ENCODE assay signal across 21 mouse cellular contexts in the genomic region with DNA sequence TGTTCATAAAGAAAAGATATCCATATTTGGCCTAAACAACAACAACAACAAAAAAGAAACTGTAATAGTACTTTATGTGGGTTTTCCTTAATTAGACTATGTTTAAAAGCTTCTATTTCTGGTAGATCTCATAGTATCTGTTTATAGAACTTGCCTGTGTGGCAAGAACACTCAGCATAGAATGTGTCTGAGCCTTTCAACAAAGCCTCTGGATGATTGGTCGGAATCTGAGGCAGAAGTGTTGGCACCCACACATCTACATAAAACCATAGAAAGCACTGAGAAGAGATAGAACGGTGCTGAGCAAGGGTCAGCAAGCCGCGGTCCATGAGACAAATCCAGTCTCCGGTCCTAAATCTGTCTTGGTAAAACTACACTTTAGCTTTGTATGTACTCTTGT.
A peak's percentile ranks its signal among the peaks of the same experiment; 100 is the strongest.
DNase-seq lines count a peak whose midpoint lies in the region; ATAC-seq and TF ChIP-seq lines count a peak whose summit lies in the region.
"Had no signal": no experiment of that assay in that cellular context is flagged by ENCODE, and none has a peak within 500 bp of the region (broad histone marks: within the 10 kb centered on the region; RNA-seq: fewer than 3 reads in every experiment).

No protein-coding gene starts in this region.

- no peaks in the 10 kb centered on the region for H3K27me3 ChIP-seq in heart, adult 2 months (ENCODE audit: control insufficient read depth, insufficient read depth, low read length)
- no peaks in the 10 kb centered on the region for H3K27me3 ChIP-seq in heart, embryonic 13.5 days (replicated peaks)
- no peaks in the 10 kb centered on the region for H3K27me3 ChIP-seq in heart, embryonic 15.5 days
- no peaks in the 10 kb centered on the region for H3K27me3 ChIP-seq in kidney, embryonic 14.5 days (ENCODE audit: control insufficient read depth, insufficient read depth, low read length)
- H3K27me3 ChIP-seq: embryonic facial prominence, embryonic 15.5 days; hindbrain, embryonic 15.5 days had no signal

- TF ChIP-seq EP300 in heart, adult 2 months (IDR thresholded peaks at IDR 0.05; ENCODE audit: insufficient read depth, low read depth, low read length): no peak

- no peak for ATAC-seq in heart, embryonic 13.5 days (ENCODE audit: extremely low read depth, insufficient number of reproducible peaks, low FRiP score, low TSS enrichment)
- ATAC-seq in heart, embryonic 15.5 days (replicated peaks; ENCODE audit: insufficient number of reproducible peaks, insufficient read depth, low FRiP score, low read depth): peak; percentile 79; the same call in 1 of the 2 replicates
- no peak for ATAC-seq in kidney, embryonic 14.5 days (ENCODE audit: low FRiP score, low TSS enrichment)
- ATAC-seq: forebrain, embryonic 14.5 days; intestine, embryonic 16.5 days had no signal

- WGBS in heart, adult 2 months: 71% methylated on average over 5 of the region's 5 CpGs
- 46% methylated on average over 5 of the region's 5 CpGs for WGBS in heart, embryonic 13.5 days
- 41% methylated on average over 5 of the region's 5 CpGs for WGBS in heart, embryonic 15.5 days
- WGBS in kidney, embryonic 14.5 days: 55% methylated on average over 5 of the region's 5 CpGs

- H3K4me3 ChIP-seq in heart, adult 2 months: peak overlapping the region; percentile 2; the same call in 1 of the 2 replicates
- no peak overlapping the region for H3K4me3 ChIP-seq in heart, embryonic 13.5 days
- no peak overlapping the region for H3K4me3 ChIP-seq in heart, embryonic 15.5 days
- no peak overlapping the region for H3K4me3 ChIP-seq in kidney, embryonic 14.5 days (ENCODE audit: low read length)
- H3K4me3 ChIP-seq: embryonic facial prominence, embryonic 15.5 days; erythroblast, embryonic 14.5 days; forebrain, embryonic 10.5 days; hindbrain, embryonic 10.5 days; hindbrain, embryonic 15.5 days had no signal

- H3K4me2 ChIP-seq in heart, embryonic 13.5 days: peak overlapping the region; percentile 41
- peak overlapping the region; percentile 39 for H3K4me2 ChIP-seq in heart, embryonic 15.5 days
- no peak overlapping the region for H3K4me2 ChIP-seq in kidney, embryonic 14.5 days (replicated peaks; ENCODE audit: low read depth, low read length)
- H3K4me2 ChIP-seq: embryonic facial prominence, embryonic 15.5 days; hindbrain, embryonic 15.5 days had no signal

- H3K79me2 ChIP-seq in heart, adult 2 months (replicated peaks; ENCODE audit: control insufficient read depth, insufficient read depth, low read length): 0 out of 2 replicates have a peak, but pooled peaks cover 1% of the 10 kb centered on the region

- intact Hi-C loops in heart, adult 2 months (cut with DNase I): loop anchor here (5.0 kb wide), 1 partner anchor 75 kb away; no protein-coding TSS in a partner anchor
- intact Hi-C loops in heart, postnatal 25 days (cut with DNase I): loop anchor here (5.0 kb wide), 1 partner anchor 205 kb away; no protein-coding TSS in a partner anchor
- intact Hi-C loops in heart, postnatal 36 days (cut with DNase I): loop anchor here (5.0 kb wide), 2 partner anchors 75 to 200 kb away; no protein-coding TSS in a partner anchor

- peak in 1 of 2 experiments; percentile 17 for DNase-seq in heart, adult 2 months
- DNase-seq in heart, postnatal 25 days (ENCODE audit: low spot score): no peak
- DNase-seq in heart, postnatal 36 days: no peak
- no peak for DNase-seq in cerebellum, postnatal 36 days
- DNase-seq: adrenal gland, adult 2 months; adrenal gland, postnatal 25 days; cerebellum, adult 2 months; cerebellum, postnatal 10 days; embryo, embryonic 11 days; gastrocnemius, postnatal 10 days; kidney, adult 2 months had no signal

- peak overlapping the region; percentile 88 for H3K27ac ChIP-seq in heart, adult 2 months
- peak overlapping the region; percentile 81 for H3K27ac ChIP-seq in heart, embryonic 13.5 days (replicated peaks)
- H3K27ac ChIP-seq in heart, embryonic 15.5 days: peak overlapping the region; percentile 85
- H3K27ac ChIP-seq in kidney, embryonic 14.5 days (ENCODE audit: low read depth, low read length): no peak overlapping the region
- H3K27ac ChIP-seq: embryonic facial prominence, embryonic 15.5 days; forebrain, embryonic 10.5 days; hindbrain, embryonic 10.5 days; hindbrain, embryonic 15.5 days had no signal

- no peak for TF ChIP-seq CTCF in heart, adult 2 months (IDR thresholded peaks at IDR 0.05)

- H3K9me3 ChIP-seq in heart, embryonic 13.5 days: no peaks in the 10 kb centered on the region; the same call in 1 of the 2 replicates
- no peaks in the 10 kb centered on the region for H3K9me3 ChIP-seq in heart, embryonic 15.5 days (replicated peaks)
- no peaks in the 10 kb centered on the region for H3K9me3 ChIP-seq in kidney, embryonic 14.5 days (ENCODE audit: control insufficient read depth, low read length)
- H3K9me3 ChIP-seq: embryonic facial prominence, embryonic 15.5 days; forebrain, embryonic 10.5 days; hindbrain, embryonic 10.5 days; hindbrain, embryonic 15.5 days had no signal

- peaks cover 4% of the 10 kb centered on the region for H3K36me3 ChIP-seq in heart, adult 2 months (ENCODE audit: control insufficient read depth, insufficient read depth, low read length)
- no peaks in the 10 kb centered on the region for H3K36me3 ChIP-seq in heart, embryonic 13.5 days
- no peaks in the 10 kb centered on the region for H3K36me3 ChIP-seq in heart, embryonic 15.5 days
- H3K36me3 ChIP-seq in kidney, embryonic 14.5 days (ENCODE audit: control insufficient read depth, insufficient read depth, low read length): no peaks in the 10 kb centered on the region
- H3K36me3 ChIP-seq: embryonic facial prominence, embryonic 15.5 days; forebrain, embryonic 10.5 days; hindbrain, embryonic 10.5 days; hindbrain, embryonic 15.5 days had no signal

- H3K9ac ChIP-seq in heart, adult 2 months (ENCODE audit: low read depth, low read length): peak overlapping the region; percentile 31
- H3K9ac ChIP-seq in heart, embryonic 13.5 days: peak overlapping the region; percentile 63; the same call in 1 of the 2 replicates
- H3K9ac ChIP-seq in heart, embryonic 15.5 days: no peak overlapping the region
- H3K9ac ChIP-seq in kidney, embryonic 14.5 days (ENCODE audit: low read depth, low read length): no peak overlapping the region
- H3K9ac ChIP-seq: embryonic facial prominence, embryonic 15.5 days; hindbrain, embryonic 15.5 days had no signal

- peaks cover 3% of the 10 kb centered on the region; the same call in 1 of the 2 replicates for H3K4me1 ChIP-seq in heart, adult 2 months (ENCODE audit: control insufficient read depth, insufficient read depth, low read length)
- H3K4me1 ChIP-seq in heart, embryonic 13.5 days: peaks cover 31% of the 10 kb centered on the region
- H3K4me1 ChIP-seq in heart, embryonic 15.5 days (replicated peaks): peaks cover 23% of the 10 kb centered on the region
- H3K4me1 ChIP-seq in kidney, embryonic 14.5 days (ENCODE audit: control insufficient read depth, insufficient read depth, low read length): no peaks in the 10 kb centered on the region
- H3K4me1 ChIP-seq: forebrain, embryonic 10.5 days; hindbrain, embryonic 10.5 days; hindbrain, embryonic 15.5 days had no signal

- 0 out of 2 replicates have a peak, but pooled peaks have one; percentile 23 for TF ChIP-seq POLR2A in heart, adult 2 months (IDR thresholded peaks at IDR 0.05; ENCODE audit: insufficient read depth, low read depth, low read length)

Comparison
In these comparisons a context has a peak if more than half of its experiments do, and no peak if none do; other contexts are left out.
1. H3K9ac ChIP-seq: peak in heart, adult 2 months (single experiment) and heart, embryonic 13.5 days (single experiment); none in heart, embryonic 15.5 days (single experiment) and kidney, embryonic 14.5 days (single experiment).